Mouse (Mus musculus): ENCODE data around the gene Iqschfp. TPM values are rescaled to one million over a fixed set of nuclear protein-coding genes. Genes with fewer than 3 reads are reported as not detected.

Iqschfp gene
- polyA plus RNA-seq, 1 experiment: 10.6 TPM

DNA sequence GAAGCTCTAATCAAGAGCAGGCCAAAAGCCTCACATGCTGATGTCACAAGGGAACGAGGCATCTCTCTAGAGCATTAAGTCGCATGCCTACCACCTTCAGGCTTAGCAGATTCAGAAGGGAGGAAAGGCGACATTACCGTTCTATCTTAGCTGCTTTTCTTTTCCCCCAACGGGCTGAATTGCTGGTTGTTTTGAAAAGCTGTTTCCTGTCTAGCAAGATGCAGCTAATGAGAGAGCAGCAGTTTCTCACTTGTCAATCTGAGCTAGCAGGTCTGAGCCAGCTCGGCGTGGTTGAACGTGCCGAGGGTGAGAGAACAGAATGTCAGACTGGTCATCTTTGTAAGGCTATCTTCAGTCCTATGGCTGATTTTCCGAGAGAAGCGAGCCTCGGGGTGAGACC lies 91.3 kb downstream of the Iqschfp start:
- TF ChIP-seq POLR2A (IDR thresholded peaks at IDR 0.05; ENCODE audit: extremely low read depth, insufficient read depth, low read length) (no peak), CTCF (IDR thresholded peaks at IDR 0.05; ENCODE audit: extremely low read depth, insufficient read depth, low read length) (no peak)
- H3K4me1 ChIP-seq (ENCODE audit: control insufficient read depth, insufficient read depth, low read length): peaks cover 3% of the 10 kb centered on the region; the same call in 1 of the 2 replicates
- no peak overlapping the region for H3K27ac ChIP-seq (ENCODE audit: insufficient read depth, low read length)
- H3K4me3 ChIP-seq (ENCODE audit: insufficient read depth, low read length): no peak overlapping the region

- no peak overlapping the region for H3K4me3 ChIP-seq (ENCODE audit: insufficient read depth, low read length)
- TF ChIP-seq CTCF (IDR thresholded peaks at IDR 0.05; ENCODE audit: extremely low read depth, insufficient read depth, low read length): no peak
- TF ChIP-seq POLR2A (IDR thresholded peaks at IDR 0.05; ENCODE audit: extremely low read depth, insufficient read depth, low read length): no peak
- H3K27ac ChIP-seq (ENCODE audit: insufficient read depth, low read length): no peak overlapping the region
- H3K4me1 ChIP-seq (ENCODE audit: control insufficient read depth, insufficient read depth, low read length): no peaks in the 10 kb centered on the region
These were observed 110.4 kb downstream of the Iqschfp start for GRCm38 (mm10) chr3:68002415-68002814.

- H3K4me1 ChIP-seq (ENCODE audit: control insufficient read depth, insufficient read depth, low read length): no peaks in the 10 kb centered on the region
- TF ChIP-seq CTCF (IDR thresholded peaks at IDR 0.05; ENCODE audit: extremely low read depth, insufficient read depth, low read length) (no peak), POLR2A (IDR thresholded peaks at IDR 0.05; ENCODE audit: extremely low read depth, insufficient read depth, low read length) (no peak)
- no peak overlapping the region for H3K4me3 ChIP-seq (ENCODE audit: insufficient read depth, low read length)
- no peak overlapping the region for H3K27ac ChIP-seq (ENCODE audit: insufficient read depth, low read length)
These were observed 120.3 kb downstream of the Iqschfp start for GRCm38 (mm10) chr3:68012342-68012741.

GRCm38 (mm10) chr3:68015786-68016185 lies 123.8 kb downstream of the Iqschfp start:
- no peak overlapping the region for H3K27ac ChIP-seq (ENCODE audit: insufficient read depth, low read length)
- TF ChIP-seq POLR2A (IDR thresholded peaks at IDR 0.05; ENCODE audit: extremely low read depth, insufficient read depth, low read length) (no peak), CTCF (IDR thresholded peaks at IDR 0.05; ENCODE audit: extremely low read depth, insufficient read depth, low read length) (no peak)
- H3K4me3 ChIP-seq (ENCODE audit: insufficient read depth, low read length): no peak overlapping the region
- no peaks in the 10 kb centered on the region for H3K4me1 ChIP-seq (ENCODE audit: control insufficient read depth, insufficient read depth, low read length)

DNA sequence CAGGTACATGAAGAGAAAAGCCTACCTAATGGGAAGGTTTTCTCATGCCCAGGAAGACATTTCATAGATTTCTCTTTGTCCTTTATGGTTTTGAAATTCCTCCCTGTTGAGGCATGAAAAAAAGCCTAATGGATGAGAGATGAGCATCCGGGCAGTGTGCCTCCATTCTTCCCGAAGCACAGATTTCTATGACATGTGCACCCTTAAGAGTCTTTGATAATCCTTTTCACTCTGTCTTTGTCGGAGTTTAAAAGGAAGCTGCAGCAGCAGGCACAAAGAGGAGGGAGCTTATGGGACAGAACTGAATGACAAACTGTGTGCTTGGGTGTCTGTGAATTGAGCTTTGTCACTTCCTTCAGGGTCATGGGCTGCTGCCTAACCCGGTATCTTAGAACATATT lies 127.4 kb downstream of the Iqschfp start:
- no peak overlapping the region for H3K27ac ChIP-seq (ENCODE audit: insufficient read depth, low read length)
- no peak for TF ChIP-seq CTCF (IDR thresholded peaks at IDR 0.05; ENCODE audit: extremely low read depth, insufficient read depth, low read length)
- TF ChIP-seq POLR2A (IDR thresholded peaks at IDR 0.05; ENCODE audit: extremely low read depth, insufficient read depth, low read length): no peak
- H3K4me3 ChIP-seq (ENCODE audit: insufficient read depth, low read length): no peak overlapping the region
- no peaks in the 10 kb centered on the region for H3K4me1 ChIP-seq (ENCODE audit: control insufficient read depth, insufficient read depth, low read length)

- Histone ChIP-seq H3K27ac (ENCODE audit: insufficient read depth, low read length) (no peak overlapping the region), H3K4me1 (ENCODE audit: control insufficient read depth, insufficient read depth, low read length) (no peaks in the 10 kb centered on the region), H3K4me3 (ENCODE audit: insufficient read depth, low read length) (no peak overlapping the region)
- TF ChIP-seq CTCF (IDR thresholded peaks at IDR 0.05; ENCODE audit: extremely low read depth, insufficient read depth, low read length): no peak
- no peak for TF ChIP-seq POLR2A (IDR thresholded peaks at IDR 0.05; ENCODE audit: extremely low read depth, insufficient read depth, low read length)
These were observed 144.1 kb downstream of the Iqschfp start for GRCm38 (mm10) chr3:68036097-68036496.

- no peak overlapping the region for H3K4me3 ChIP-seq (ENCODE audit: insufficient read depth, low read length)
- no peaks in the 10 kb centered on the region for H3K4me1 ChIP-seq (ENCODE audit: control insufficient read depth, insufficient read depth, low read length)
- no peak for TF ChIP-seq CTCF (IDR thresholded peaks at IDR 0.05; ENCODE audit: extremely low read depth, insufficient read depth, low read length)
- TF ChIP-seq POLR2A (IDR thresholded peaks at IDR 0.05; ENCODE audit: extremely low read depth, insufficient read depth, low read length): no peak
These were observed 150.9 kb downstream of the Iqschfp start for GRCm38 (mm10) chr3:68042951-68043350.

GRCm38 (mm10) chr3:68045475-68046416 lies 153.7 kb downstream of the Iqschfp start:
- Histone ChIP-seq H3K4me3 (ENCODE audit: insufficient read depth, low read length) (no peak overlapping the region), H3K4me1 (ENCODE audit: control insufficient read depth, insufficient read depth, low read length) (no peaks in the 10 kb centered on the region), H3K27ac (ENCODE audit: insufficient read depth, low read length) (no peak overlapping the region)
- peak; percentile 90 for TF ChIP-seq CTCF (IDR thresholded peaks at IDR 0.05; ENCODE audit: extremely low read depth, insufficient read depth, low read length)
- TF ChIP-seq POLR2A (IDR thresholded peaks at IDR 0.05; ENCODE audit: extremely low read depth, insufficient read depth, low read length): no peak

More at GRCm38 (mm10) chr3:68042951-68043350, 150.9 kb downstream of the Iqschfp start:
- no peak overlapping the region for H3K27ac ChIP-seq (ENCODE audit: insufficient read depth, low read length)

GRCm38 (mm10) chr3:68053538-68053937 lies 161.5 kb downstream of the Iqschfp start:
- H3K27ac ChIP-seq (ENCODE audit: insufficient read depth, low read length): no peak overlapping the region

DNA sequence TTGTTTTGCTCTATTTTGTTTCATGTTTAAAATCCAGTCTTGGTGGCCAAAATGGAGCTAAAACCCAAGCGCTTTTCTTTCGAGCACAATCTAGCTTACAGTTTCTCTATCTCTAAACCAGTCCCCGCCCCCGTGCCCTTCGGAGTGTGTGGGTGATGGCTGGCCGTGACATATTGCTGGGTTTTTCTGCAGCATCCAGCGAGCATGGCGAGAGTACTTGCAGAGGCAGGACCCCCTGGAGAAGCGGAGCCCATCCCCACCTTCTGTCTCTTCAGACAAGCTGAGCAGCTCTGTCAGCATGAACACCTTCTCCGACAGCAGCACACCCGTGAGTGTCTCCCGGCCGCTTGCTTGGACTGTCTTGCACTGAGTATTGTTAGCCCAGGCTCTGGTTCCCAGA lies 163.0 kb downstream of the Iqschfp start:
- TF ChIP-seq POLR2A (IDR thresholded peaks at IDR 0.05; ENCODE audit: extremely low read depth, insufficient read depth, low read length): no peak; the same call in 1 of the 2 replicates
- TF ChIP-seq CTCF (IDR thresholded peaks at IDR 0.05; ENCODE audit: extremely low read depth, insufficient read depth, low read length): no peak
- peak overlapping the region; percentile 76 for H3K4me3 ChIP-seq (ENCODE audit: insufficient read depth, low read length)

More at GRCm38 (mm10) chr3:68053538-68053937, 161.5 kb downstream of the Iqschfp start:
- Histone ChIP-seq H3K4me3 (ENCODE audit: insufficient read depth, low read length) (no peak overlapping the region), H3K4me1 (ENCODE audit: control insufficient read depth, insufficient read depth, low read length) (peaks cover 1% of the 10 kb centered on the region; the same call in 1 of the 2 replicates)
- TF ChIP-seq CTCF (IDR thresholded peaks at IDR 0.05; ENCODE audit: extremely low read depth, insufficient read depth, low read length): no peak
- TF ChIP-seq POLR2A (IDR thresholded peaks at IDR 0.05; ENCODE audit: extremely low read depth, insufficient read depth, low read length): no peak

More for the DNA sequence above, 163.0 kb downstream of the Iqschfp start:
- peaks cover 1% of the 10 kb centered on the region; the same call in 1 of the 2 replicates for H3K4me1 ChIP-seq (ENCODE audit: control insufficient read depth, insufficient read depth, low read length)
- H3K27ac ChIP-seq (ENCODE audit: insufficient read depth, low read length): peak overlapping the region; percentile 45; the same call in 1 of the 2 replicates

Measured in cortical plate, adult 2 months (tissue).